Mouse (Mus musculus): ENCODE results near the gene Slc25a17.

The Slc25a17 gene

DNA sequence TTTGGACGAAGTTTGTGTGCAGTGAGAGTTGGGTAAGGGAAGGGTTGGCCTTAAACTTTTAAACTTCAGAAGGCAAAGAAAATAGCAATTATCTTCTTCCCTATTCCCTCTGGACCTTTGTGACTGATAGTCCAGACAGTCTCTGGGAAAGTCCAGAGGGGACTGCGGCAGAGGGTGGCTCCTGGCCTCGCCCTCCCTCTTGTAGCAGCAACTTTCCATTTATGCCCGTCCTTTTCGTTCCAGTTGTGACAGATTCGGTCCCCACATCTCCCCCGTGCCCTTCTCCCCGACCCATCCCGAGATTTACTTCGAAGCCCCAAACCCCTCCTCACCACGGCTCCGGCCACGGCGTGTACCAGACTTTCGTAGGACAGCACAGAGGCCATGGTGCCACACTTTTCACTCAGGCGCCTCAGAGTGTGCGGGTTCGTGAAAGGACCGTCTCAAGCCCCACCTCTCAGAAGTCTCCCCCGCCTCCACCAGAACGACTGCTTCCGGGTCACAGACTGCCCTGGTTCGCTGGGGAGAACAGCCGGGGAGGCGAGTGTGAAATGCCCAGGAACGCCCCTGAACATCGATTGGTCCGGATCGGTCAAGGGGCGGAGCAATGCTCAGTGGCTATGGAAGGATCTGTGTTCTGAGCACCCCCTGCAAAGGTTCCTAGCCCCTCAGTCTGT lies at the start of gene Slc25a17:
Gene Slc25a17, minus strand, starts transcription at position 468 of the 677 bp plus-strand sequence.
- peak; percentile 96 to 97 for DNase-seq (ENCODE audit: low spot score in 2 of 2)

DNA sequence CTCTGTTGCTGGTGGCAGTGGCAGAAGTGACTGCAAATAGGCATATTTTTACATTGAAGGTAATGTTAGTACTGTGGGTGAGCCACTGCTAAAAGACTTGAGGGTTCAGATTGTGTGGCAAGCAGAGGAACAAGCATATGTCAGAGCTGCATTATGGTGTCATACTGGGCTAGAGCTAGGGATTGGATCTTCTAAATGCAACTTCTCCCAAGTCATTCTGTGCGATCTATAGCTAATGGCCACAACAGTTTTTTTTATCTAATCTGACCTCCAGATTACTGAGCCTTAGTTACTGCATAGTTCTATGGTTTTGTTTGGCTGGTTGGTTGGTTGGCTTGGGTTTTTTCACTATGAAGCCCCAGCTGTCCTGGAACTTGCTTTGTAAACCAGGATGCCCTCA lies 47.6 kb upstream of the Slc25a17 start, which contains the start of gene Dnajb7:
Gene Dnajb7, minus strand, starts transcription at position 101 of the 400 bp plus-strand sequence.
- DNase-seq (ENCODE audit: low spot score in 2 of 2) = no peak

GRCm38 (mm10) chr15:81405008-81405407 lies 44.4 kb upstream of the Slc25a17 start:
- DNase-seq (ENCODE audit: low spot score in 2 of 2) = no peak

DNA sequence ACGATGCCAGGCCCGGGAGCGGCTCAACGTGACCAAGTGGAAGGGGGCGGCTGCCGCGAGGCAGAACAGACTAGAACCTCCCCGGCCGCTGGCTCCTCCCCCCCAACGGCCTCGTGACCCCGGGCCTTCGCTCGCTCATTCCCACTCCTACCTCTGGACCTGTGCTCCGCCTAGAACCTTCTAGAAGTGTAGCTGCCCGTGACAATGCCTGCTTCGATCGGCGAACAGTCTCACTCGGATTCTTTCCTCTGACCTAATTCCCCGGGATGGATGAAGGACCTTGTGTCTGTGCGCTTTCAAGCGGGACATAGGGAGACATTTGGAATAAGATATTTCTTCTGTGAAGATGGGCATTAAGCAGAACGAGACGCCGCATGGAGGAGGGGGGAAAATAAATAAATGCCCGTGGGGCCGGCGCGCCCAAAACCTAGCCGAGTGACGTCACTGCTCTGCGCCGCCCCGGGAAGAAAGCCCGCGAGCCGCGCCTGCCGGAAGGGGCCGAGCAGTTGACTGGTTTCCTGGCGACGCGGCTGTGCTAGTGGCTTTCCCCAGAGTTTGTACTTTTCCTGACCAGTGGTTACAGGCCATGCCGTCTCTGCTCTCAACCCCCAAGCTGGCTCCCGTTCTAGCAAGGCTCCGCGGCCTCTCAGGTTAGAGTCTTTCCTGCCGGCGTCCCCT lies 39.2 kb upstream of the Slc25a17 start, which contains the start of the genes St13 and Xpnpep3:
Gene St13, minus strand, starts transcription at position 440 of the 678 bp plus-strand sequence.
Gene Xpnpep3, plus strand, starts transcription at position 501 of the 678 bp plus-strand sequence.
- DNase-seq (ENCODE audit: low spot score in 2 of 2) = peak; percentile 95 to 96

- no peak for DNase-seq (ENCODE audit: low spot score in 2 of 2)
Measured at GRCm38 (mm10) chr15:81399297-81399637, 38.7 kb upstream of the Slc25a17 start.

DNA sequence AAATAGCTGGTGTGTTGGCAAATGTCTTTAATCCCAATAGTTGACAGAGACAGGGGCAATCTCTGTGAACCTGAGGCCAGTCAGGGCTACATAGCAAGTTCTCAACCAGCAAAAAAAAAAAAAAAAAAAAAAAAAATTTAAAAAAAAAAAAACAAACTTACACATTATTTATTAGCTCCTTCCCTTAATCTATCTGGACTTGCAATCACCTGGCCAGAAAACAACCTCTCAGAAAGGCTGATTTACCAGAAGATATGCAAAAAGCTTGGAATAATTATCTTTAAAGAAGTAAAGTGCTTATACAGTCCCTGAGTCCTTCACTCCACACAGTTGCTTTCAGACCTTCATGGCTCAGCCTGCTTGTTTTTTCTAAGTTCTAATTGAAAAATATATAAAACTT lies 37.6 kb upstream of the Slc25a17 start:
- no peak for DNase-seq (ENCODE audit: low spot score in 2 of 2)

GRCm38 (mm10) chr15:81394211-81394915 lies 33.8 kb upstream of the Slc25a17 start:
- no peak for DNase-seq (ENCODE audit: low spot score in 2 of 2)

DNA sequence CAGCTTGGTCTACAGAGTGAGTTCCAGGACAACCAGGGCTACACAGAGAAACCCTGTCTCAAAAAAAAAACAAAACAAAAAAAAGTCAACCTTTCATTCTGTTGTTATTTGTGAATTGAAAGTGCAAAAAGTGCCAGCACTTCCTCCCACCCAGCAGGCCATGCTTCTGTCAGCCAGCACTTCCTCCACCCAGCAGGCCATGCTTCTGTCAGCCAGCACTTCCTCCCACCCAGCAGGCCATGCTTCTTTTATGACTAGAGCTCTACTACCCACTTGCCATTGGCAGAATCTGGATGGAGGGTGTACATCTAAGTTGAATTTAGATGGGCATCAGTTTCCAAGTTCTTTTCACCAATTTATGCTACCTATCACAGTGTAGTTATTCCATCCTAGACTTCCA lies 32.4 kb upstream of the Slc25a17 start:
- peak; percentile 60 to 67 for DNase-seq (ENCODE audit: low spot score in 2 of 2)

- no peak for DNase-seq (ENCODE audit: low spot score in 2 of 2)
Measured at GRCm38 (mm10) chr15:81386327-81386726, 25.7 kb upstream of the Slc25a17 start.

GRCm38 (mm10) chr15:81378845-81379244 lies 18.2 kb upstream of the Slc25a17 start:
- DNase-seq (ENCODE audit: low spot score in 2 of 2) = no peak

DNA sequence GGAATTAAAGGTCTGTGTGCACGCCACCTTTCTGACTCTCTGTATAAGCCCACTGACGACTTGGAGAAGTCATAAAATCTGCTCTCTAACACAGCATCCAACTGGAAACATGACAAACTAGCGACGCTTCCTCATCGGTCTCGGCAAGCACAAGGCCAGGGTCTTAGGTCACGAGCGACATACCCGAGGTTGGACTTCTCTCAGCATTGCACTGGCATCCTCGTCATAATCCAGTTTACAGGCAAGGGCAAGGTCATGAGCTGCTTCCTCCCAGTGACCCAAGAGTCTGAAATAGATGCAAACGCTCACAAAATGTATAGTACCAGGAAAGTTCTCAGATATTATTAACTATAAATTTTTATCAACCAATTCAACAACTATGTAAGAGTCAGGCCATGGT lies 14.0 kb upstream of the Slc25a17 start:
- DNase-seq (ENCODE audit: low spot score in 2 of 2) = no peak

- no peak for DNase-seq (ENCODE audit: low spot score in 2 of 2)
Measured at GRCm38 (mm10) chr15:81370356-81370755, 9.7 kb upstream of the Slc25a17 start.

DNA sequence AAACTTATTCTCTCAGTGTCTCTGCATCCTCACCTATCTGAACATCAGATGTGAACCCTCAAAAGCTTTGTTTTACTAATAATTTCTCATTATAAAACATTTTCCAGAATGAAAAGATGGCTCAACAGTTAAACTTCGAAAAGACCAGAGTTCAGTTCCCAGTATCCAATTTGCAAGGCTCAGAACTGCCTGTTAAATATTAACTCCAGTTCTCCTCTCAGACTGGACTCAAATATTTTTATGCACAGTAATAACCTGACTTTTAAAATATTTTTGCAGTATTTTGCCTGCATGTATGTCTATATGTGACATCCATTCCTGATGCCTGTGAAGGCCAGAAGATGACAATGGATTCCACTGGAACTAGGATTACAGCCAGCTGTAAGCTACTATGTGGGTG lies 8.0 kb upstream of the Slc25a17 start:
- DNase-seq (ENCODE audit: low spot score in 2 of 2) = no peak

DNA sequence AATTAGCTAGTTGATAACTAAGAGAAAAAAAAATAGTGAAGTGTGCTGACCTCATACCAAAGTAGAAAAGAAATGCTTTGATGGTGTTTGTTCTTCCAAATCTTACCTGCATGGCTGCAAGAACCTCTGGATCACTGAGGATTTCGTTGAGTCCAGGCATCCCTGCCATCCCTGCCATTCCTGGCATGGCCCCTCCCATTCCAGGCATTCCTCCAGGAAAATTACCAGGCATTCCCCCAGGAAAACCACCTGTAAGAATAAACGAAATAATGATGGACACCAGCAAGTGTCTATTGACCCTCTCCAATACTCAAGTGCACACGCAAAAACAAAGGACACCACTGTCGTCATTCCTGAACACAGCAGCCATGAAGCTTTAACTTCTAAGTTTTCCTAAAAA lies 5.6 kb upstream of the Slc25a17 start:
- DNase-seq (ENCODE audit: low spot score in 2 of 2) = no peak

DNA sequence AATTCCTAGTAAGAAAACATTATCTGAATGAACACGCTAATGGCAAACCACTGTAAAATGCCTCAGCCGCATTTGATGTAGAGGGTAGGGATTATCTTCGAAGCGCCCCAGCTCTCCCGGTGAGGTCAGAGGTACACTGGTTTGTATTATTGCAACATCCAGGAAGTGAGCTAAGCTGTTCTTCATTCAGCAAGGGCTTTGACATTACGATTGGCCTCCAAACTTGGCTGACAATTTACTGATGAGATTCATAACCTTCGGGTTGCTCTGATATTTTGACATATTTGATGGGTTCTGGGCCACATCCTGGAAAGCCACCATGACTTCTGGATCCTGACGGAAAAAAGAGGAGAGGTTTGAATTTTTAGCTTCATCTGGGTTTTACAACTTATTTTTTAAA lies 4.6 kb upstream of the Slc25a17 start:
- DNase-seq (ENCODE audit: low spot score in 2 of 2) = no peak

DNA sequence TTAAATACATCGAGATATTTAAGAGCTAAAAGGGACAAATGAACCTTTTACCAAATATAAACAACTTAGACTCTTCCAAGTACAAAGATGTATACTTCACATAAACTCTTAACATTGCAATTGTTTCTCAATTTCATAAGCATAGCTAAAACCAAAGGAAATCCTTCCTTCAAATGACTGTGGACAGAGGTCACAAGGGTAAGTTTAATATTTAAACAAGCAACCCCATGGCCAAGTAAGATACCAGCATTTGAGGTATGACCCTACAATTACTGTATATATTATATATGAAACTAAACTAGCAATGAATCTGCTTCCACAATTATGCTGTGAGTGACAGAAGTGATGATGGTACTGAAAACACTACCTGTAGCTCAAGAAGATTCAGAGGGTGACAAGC lies 3.7 kb upstream of the Slc25a17 start:
- DNase-seq (ENCODE audit: low spot score in 2 of 2) = no peak

DNA sequence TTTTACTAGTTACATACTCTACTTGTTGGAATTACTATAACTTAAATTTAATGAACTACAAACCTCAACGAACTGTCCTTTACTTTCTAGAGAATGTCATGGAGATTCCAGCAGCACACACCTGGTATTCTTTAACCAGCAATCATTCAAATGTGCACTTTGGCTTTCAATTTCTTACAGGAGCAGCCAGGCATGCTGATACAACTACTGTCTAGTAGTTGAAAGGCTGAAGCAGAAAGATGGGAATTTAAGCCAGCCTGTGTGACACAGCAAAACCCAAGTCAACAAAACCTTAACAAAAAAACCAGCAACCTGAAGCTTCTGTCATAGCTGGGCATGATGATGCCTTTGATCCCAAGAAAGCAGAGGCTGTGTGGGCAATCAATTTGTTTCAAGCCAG lies 1.9 kb upstream of the Slc25a17 start:
- no peak for DNase-seq (ENCODE audit: low spot score in 2 of 2)

- no peak for DNase-seq (ENCODE audit: low spot score in 2 of 2)
Measured at GRCm38 (mm10) chr15:81361417-81362015, 904 bp upstream of the Slc25a17 start.

GRCm38 (mm10) chr15:81361022-81361404 lies 401 bp upstream of the Slc25a17 start:
- no peak for DNase-seq (ENCODE audit: low spot score in 2 of 2)

- DNase-seq (ENCODE audit: low spot score in 2 of 2) = no peak
Measured at GRCm38 (mm10) chr15:81359421-81359820, 1.2 kb downstream of the Slc25a17 start.

- no peak for DNase-seq (ENCODE audit: low spot score in 2 of 2)
Measured at GRCm38 (mm10) chr15:81358943-81359342, 1.7 kb downstream of the Slc25a17 start.

DNA sequence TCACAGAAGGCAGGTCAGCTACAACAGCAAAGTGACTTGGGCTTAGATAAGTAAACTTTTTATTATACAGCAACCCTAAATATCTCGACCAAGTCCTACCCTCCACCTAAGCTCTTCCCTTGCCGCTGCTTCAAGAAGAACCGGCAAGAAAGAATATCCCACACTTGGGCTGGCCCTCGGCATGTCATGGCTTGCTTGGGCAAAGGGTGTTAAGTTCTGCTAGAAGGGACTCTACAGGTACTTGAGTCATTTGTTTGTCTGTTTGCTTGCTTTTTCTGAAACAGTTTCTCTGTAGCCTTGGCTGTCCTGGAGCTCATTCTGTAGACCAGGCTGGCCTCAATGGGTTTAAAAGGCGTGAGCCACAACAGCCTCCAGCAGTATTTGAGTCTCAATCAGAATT lies 3.7 kb downstream of the Slc25a17 start:
- DNase-seq (ENCODE audit: low spot score in 2 of 2) = no peak
